13 mouse cellular contexts compared by ENCODE assay signal in the genomic region with DNA sequence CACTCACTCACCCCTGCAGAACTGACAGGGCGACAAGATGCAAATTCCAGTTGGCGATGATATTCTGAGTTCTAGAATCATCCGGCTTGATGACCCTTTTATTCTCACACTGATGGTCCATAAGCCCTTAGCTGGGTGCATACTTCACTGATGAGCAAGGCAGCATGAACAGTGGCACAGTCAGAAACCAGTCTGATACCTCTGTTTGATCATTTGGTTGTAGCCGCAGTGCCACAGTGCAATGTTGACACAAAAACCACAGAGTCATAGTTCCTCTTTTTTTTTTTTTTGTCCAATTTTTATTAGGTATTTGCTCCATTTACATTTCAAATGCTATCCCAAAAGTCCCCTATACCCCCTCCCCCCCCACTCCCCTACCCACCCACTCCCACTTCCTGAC.
"Had no signal": no experiment of that assay in that cellular context is flagged by ENCODE, and none has a peak within 500 bp of the region (broad histone marks: within the 10 kb centered on the region; RNA-seq: fewer than 3 reads in every experiment).

No protein-coding gene starts in this region.

- DNase-seq: kidney, adult 18-20 months; kidney, adult 9 months; kidney, postnatal 25 days; layer of hippocampus, postnatal 36 days; liver, embryonic 13.5 days; lung, adult 2 months; right cerebral cortex, adult 18-20 months; right cerebral cortex, postnatal 14 days; right cerebral cortex, postnatal 4 days; thymus, adult 2 months; thymus, postnatal 14 days; thymus, postnatal 4 days had no signal

- ATAC-seq: midbrain, embryonic 15.5 days had no signal
